Mouse (Mus musculus): Measurements from ENCODE around the gene Amy2a5. TPM values are rescaled to one million over a fixed set of nuclear protein-coding genes. Genes with fewer than 3 reads are reported as not detected.
"Not testable (repeated sequence)": the region's sequence is repeated elsewhere in the genome, so short reads cannot be mapped to it uniquely, and the experiment has no call there.

Gene Amy2a5
- polyA plus RNA-seq (2015; fragmentation: Nextera tagmentation; extraction: Ambion mirVana), result not detected in 2 replicates

DNA sequence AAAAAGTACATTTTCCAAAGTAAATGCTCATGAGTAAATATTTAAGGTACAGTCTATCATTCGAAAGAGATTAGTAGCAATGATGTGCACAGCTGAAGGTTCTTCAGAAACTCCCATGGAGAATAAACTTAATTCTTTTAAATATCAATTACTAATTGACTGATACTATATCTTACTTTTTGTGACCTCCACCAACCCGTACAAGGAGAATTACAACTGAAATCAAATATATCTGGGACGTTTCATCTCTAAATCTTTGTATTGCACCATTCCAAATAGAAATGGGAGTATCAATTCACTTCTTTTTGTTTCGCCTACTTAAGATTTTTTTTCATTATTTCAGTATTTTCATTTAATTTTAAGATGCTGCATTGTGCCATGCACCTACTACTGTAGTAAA, at the start of gene Amy2a5:
Gene Amy2a5, minus strand, starts transcription at position 101 of the 400 bp plus-strand sequence.
- H3K4me3 ChIP-seq; H3K27ac ChIP-seq; H3K9ac ChIP-seq; H3K9me3 ChIP-seq; H3K4me2 ChIP-seq; H3K36me3 ChIP-seq; H3K27me3 ChIP-seq; ATAC-seq (ENCODE audit: low FRiP score); H3K4me1 ChIP-seq (replicated peaks): not testable (repeated sequence)
- no CpG with 5 or more reads among the region's 4 CpGs for WGBS

DNA sequence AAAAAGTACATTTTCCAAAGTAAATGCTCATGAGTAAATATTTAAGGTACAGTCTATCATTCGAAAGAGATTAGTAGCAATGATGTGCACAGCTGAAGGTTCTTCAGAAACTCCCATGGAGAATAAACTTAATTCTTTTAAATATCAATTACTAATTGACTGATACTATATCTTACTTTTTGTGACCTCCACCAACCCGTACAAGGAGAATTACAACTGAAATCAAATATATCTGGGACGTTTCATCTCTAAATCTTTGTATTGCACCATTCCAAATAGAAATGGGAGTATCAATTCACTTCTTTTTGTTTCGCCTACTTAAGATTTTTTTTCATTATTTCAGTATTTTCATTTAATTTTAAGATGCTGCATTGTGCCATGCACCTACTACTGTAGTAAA, 32.7 kb upstream of the Amy2a5 start, which contains the start of gene Amy2a4:
Gene Amy2a4, minus strand, starts transcription at position 101 of the 400 bp plus-strand sequence.
- ATAC-seq (ENCODE audit: low FRiP score); H3K27ac ChIP-seq; H3K9me3 ChIP-seq; H3K9ac ChIP-seq; H3K36me3 ChIP-seq; H3K4me1 ChIP-seq (replicated peaks); H3K4me3 ChIP-seq; H3K27me3 ChIP-seq; H3K4me2 ChIP-seq: not testable (repeated sequence)
- WGBS, result no CpG with 5 or more reads among the region's 4 CpGs

DNA sequence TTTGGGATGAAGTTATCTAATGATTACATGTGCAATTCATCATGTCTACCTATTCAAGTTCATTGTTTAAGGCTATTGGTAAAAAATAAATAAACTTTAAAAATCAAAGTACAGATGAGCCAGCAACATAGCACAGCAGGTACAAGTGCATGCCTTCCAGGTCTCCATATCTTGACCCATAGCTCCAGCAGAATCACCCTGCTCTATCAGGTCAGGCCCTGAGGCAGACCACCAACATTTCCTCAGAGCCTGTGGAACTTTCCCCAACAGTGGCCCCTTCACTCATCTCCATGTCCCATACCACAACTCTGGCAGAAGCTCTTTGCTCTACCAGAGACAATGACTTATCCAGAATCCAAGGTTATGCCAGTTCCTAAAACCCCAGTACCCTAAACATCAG, 21.6 kb upstream of the Amy2a5 start:
- not testable (repeated sequence) for H3K9me3 ChIP-seq; H3K9ac ChIP-seq; H3K4me1 ChIP-seq (replicated peaks); H3K4me3 ChIP-seq; H3K27me3 ChIP-seq; H3K27ac ChIP-seq; ATAC-seq (ENCODE audit: low FRiP score); H3K4me2 ChIP-seq; H3K36me3 ChIP-seq

- H3K36me3 ChIP-seq; H3K4me2 ChIP-seq; ATAC-seq (ENCODE audit: low FRiP score); H3K4me3 ChIP-seq; H3K4me1 ChIP-seq (replicated peaks); H3K27me3 ChIP-seq; H3K9ac ChIP-seq; H3K9me3 ChIP-seq; H3K27ac ChIP-seq: not testable (repeated sequence)
Measured at GRCm38 (mm10) chr3:113279586-113279985, 20.9 kb upstream of the Amy2a5 start.

- ATAC-seq (ENCODE audit: low FRiP score), result no peak
- Histone ChIP-seq H3K4me1 (replicated peaks) (no peaks in the 10 kb centered on the region), H3K9ac (no peak overlapping the region), H3K9me3 (no peaks in the 10 kb centered on the region), H3K4me3 (no peak overlapping the region), H3K36me3 (no peaks in the 10 kb centered on the region), H3K27ac (no peak overlapping the region), H3K27me3 (no peaks in the 10 kb centered on the region), H3K4me2 (no peak overlapping the region)
- 91% methylated on average over 1 of the region's 1 CpGs for WGBS
Measured at GRCm38 (mm10) chr3:113227115-113227514, 31.5 kb downstream of the Amy2a5 start.

Other genes with a start within 250 kb of the Amy2a5 start
- gene Amy2a4, start 32.6 kb upstream of the Amy2a5 start, polyA plus RNA-seq (2015; fragmentation: Nextera tagmentation; extraction: Ambion mirVana), result 0.31 TPM in 1 of 2 replicates, not detected in the other
- 0.31 TPM in 1 of 2 replicates, not detected in the other for gene Amy2a3, start 65.2 kb upstream of the Amy2a5 start, polyA plus RNA-seq (2015; fragmentation: Nextera tagmentation; extraction: Ambion mirVana)
- 0.31 TPM in 1 of 2 replicates, not detected in the other for gene Amy2a2, start 97.8 kb upstream of the Amy2a5 start, polyA plus RNA-seq (2015; fragmentation: Nextera tagmentation; extraction: Ambion mirVana)